Mouse (Mus musculus) ES-Bruce4 (cell line): ENCODE measurements around the gene Lats2.

Source experiments
- CTCF ChIP-seq: IDR thresholded peaks from one replicate; pipeline ENCODE4 v1.8.1; 2011; ENCODE audit warnings: low read depth, low read length
- POLR2A ChIP-seq: IDR thresholded peaks from one replicate; pipeline ENCODE4 v1.8.1; 2011; ENCODE audit warnings: low read length; ENCODE audit not compliant: insufficient read depth

- no peak for TF ChIP-seq POLR2A
- TF ChIP-seq CTCF: no peak
These were observed 12.0 kb downstream of the Lats2 start, which contains the start of gene Gm49361 for GRCm38 (mm10) chr14:57746001-57746771.
